Mouse (Mus musculus) gastrocnemius, postnatal 10 days (tissue): Measurements from ENCODE around the gene Arid4b. TPM values are rescaled to one million over a fixed set of nuclear protein-coding genes. Genes with fewer than 3 reads are reported as not detected.

Experiments
- total RNA-seq, 2 experiments: library from RNA; stranded (reverse); gene quantifications; 2 replicates each; pipeline ENCODE4 v1.2.3; 2021

Arid4b gene
- total RNA-seq, 2 experiments from 2014 or later, result 15.5 to 22.0 TPM

Other genes with a start within 250 kb of the Arid4b start
- 10 to 100 TPM; 32.7 to 40.7 TPM for gene B3galnt2, start 108.8 kb upstream of the Arid4b start, total RNA-seq
- 10 to 100 TPM; 23.6 to 32.4 TPM for gene Tbce, start 23.6 kb upstream of the Arid4b start, total RNA-seq
- gene Ggps1, start 256 bp downstream of the Arid4b start, total RNA-seq, result 10 to 100 TPM; 20.4 to 21.7 TPM